Mouse (Mus musculus) left cerebral cortex, postnatal 10 days (tissue): ENCODE measurements around the gene Magea8. TPM values are rescaled to one million over a fixed set of nuclear protein-coding genes. Genes with fewer than 3 reads are reported as not detected.
"Not testable (repeated sequence)": the region's sequence is repeated elsewhere in the genome, so short reads cannot be mapped to it uniquely, and the experiment has no call there.

Source experiments
- DNase-seq, 2 experiments: peaks; one replicate each; pipeline ENCODE4 v3.0.0; 2021 to 2022; ENCODE audit warnings: low spot score in 2 of 2, mixed read lengths in 1 of 2; ENCODE audit errors: extremely low spot score in 1 of 2
- intact Hi-C: fragments of 180-260 bp; cut with DNase I; formaldehyde crosslinking; loops from one replicate; pipeline ENCODE4 v1.15.1; 2025
- total RNA-seq, 2 experiments: library from RNA; stranded (reverse); gene quantifications; 2 replicates each; pipeline ENCODE4 v1.2.3; 2021

Magea8 gene
- not detected for total RNA-seq

GRCm38 (mm10) chrX:154995750-154996149 lies at the start of gene Magea8:
TSS of gene Magea8 (minus strand) at chrX:154995850.
- not testable (repeated sequence) for DNase-seq

GRCm38 (mm10) chrX:154949405-154949804 lies 46.2 kb downstream of the Magea8 start, which contains the start of gene Magea3:
TSS of gene Magea3 (minus strand) at chrX:154949505.
- intact Hi-C loops: not testable (repeated sequence)

More at GRCm38 (mm10) chrX:154995750-154996149, at the start of gene Magea8:
- intact Hi-C loops: not testable (repeated sequence)

GRCm38 (mm10) chrX:154935887-154936286 lies 59.8 kb downstream of the Magea8 start, which contains the start of gene Magea6:
TSS of gene Magea6 (minus strand) at chrX:154935987.
- intact Hi-C loops, DNase-seq: not testable (repeated sequence)

More at GRCm38 (mm10) chrX:154949405-154949804, 46.2 kb downstream of the Magea8 start, which contains the start of gene Magea3:
- not testable (repeated sequence) for DNase-seq

Other genes with a start within 250 kb of the Magea8 start
- gene Cldn34b1, start 105.6 kb downstream of the Magea8 start, total RNA-seq: not detected
- not detected for gene Magea6, start 59.9 kb downstream of the Magea8 start, total RNA-seq
- gene Magea3, start 46.3 kb downstream of the Magea8 start, total RNA-seq: not detected
- not detected for gene Magea5, start 67.3 kb upstream of the Magea8 start, total RNA-seq
- gene Magea1, start 93.9 kb upstream of the Magea8 start, total RNA-seq: not detected
- gene Magea2, start 97.8 kb upstream of the Magea8 start, total RNA-seq: not detected
- gene Cldn34b2, start 132.6 kb upstream of the Magea8 start, total RNA-seq: not detected
- 10 to 100 TPM; 52.4 to 57.1 TPM for gene Sat1, start 220.6 kb upstream of the Magea8 start, total RNA-seq